Mouse (Mus musculus): ENCODE data around the gene Timm44.

GRCm38 (mm10) chr8:4323917-4324316, 48.2 kb upstream of the Timm44 start:
- no peak for TF ChIP-seq TBP (IDR thresholded peaks at IDR 0.05; ENCODE audit: low read depth, low read length)
- TF ChIP-seq MAZ (IDR thresholded peaks at IDR 0.05; ENCODE audit: low read depth, low read length) = no peak
- no peak for TF ChIP-seq CTCF (IDR thresholded peaks at IDR 0.05 in 2 of 3, conservative IDR thresholded peaks at IDR 0.05 in 1 of 3; ENCODE audit: control insufficient read depth in 1 of 3, insufficient read depth in 1 of 3, low read depth in 2 of 3, low read length in 3 of 3, poor library complexity in 1 of 3, severe bottlenecking in 1 of 3)
- no peak for TF ChIP-seq POLR2A (IDR thresholded peaks at IDR 0.05; ENCODE audit: control insufficient read depth in 1 of 2, insufficient read depth in 1 of 2, low read depth in 1 of 2, low read length in 2 of 2, poor library complexity in 1 of 2)
- TF ChIP-seq HCFC1 (IDR thresholded peaks at IDR 0.05; ENCODE audit: low read depth, low read length) = no peak
- TF ChIP-seq MXI1 (IDR thresholded peaks at IDR 0.05; ENCODE audit: low read depth, low read length) = no peak
